Mouse (Mus musculus) G1E (cell line): ENCODE results near the gene Grrp1.

ENCODE experiments used
- CTCF ChIP-seq: IDR thresholded peaks from 2 replicates; pipeline ENCODE4 v1.5.1; 2012; ENCODE audit warnings: low read depth, low read length, inconsistent platforms, mixed read lengths
- GATA1 ChIP-seq: IDR thresholded peaks from 2 replicates; pipeline ENCODE4 v1.6.1; 2012; ENCODE audit warnings: borderline replicate concordance, low read length, inconsistent platforms, mixed read lengths
- TAL1 ChIP-seq: conservative IDR thresholded peaks from 2 replicates; pipeline ENCODE4 v1.6.1; 2012; ENCODE audit warnings: low read depth, low read length, inconsistent platforms, mixed read lengths

DNA sequence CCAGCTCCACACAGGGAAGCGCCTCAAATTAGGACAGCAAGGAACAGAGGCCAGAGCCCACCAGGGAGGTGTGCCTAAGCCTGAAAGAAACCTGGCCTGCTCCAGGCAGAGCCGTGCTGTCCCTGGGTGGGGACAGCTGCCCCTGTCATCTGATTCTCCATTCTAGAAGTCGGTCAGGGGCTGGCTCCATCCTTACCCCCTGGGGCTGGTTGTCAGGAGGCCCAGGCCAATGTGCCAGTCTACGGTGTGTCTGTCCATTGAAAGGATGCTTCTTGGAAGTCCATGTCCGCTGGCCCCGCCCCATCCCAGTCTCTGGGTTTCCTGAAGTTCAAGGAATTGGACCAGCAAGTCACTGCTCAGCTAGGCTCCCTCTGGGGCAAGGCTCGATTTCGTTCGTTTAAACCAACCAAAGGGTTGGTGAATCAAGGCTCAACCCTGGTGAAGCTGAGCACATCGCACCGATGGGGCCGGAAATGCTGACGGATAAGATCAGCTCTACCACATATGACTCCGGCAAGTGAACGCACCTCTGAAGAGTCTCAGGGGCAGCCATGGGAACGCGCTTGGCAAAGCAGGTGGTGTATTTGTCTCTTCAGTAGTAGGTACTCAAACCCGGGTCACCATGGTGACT, 39.3 kb upstream of the Grrp1 start:
- no peak for TF ChIP-seq TAL1
- TF ChIP-seq CTCF = no peak
- TF ChIP-seq GATA1 = no peak
